In genomic region chr3:109286590-109286989, GRCm38 (mm10) we compare ENCODE assay signal across 10 mouse cellular contexts. TPM values are rescaled to one million over a fixed set of nuclear protein-coding genes. Genes with fewer than 3 reads are reported as not detected.
DNase-seq lines count a peak whose midpoint lies in the region; ATAC-seq lines count a peak whose summit lies in the region.
"Had no signal": no experiment of that assay in that cellular context is flagged by ENCODE, and none has a peak within 500 bp of the region (broad histone marks: within the 10 kb centered on the region; RNA-seq: fewer than 3 reads in every experiment).

No protein-coding gene starts in this region.

- H3K9ac ChIP-seq in heart, embryonic 14.5 days (ENCODE audit: low read length): no peak overlapping the region
- H3K9ac ChIP-seq: limb, embryonic 13.5 days had no signal

- H3K4me3 ChIP-seq in heart, embryonic 14.5 days (ENCODE audit: control insufficient read depth in 1 of 2, insufficient read depth in 1 of 2, low read depth in 1 of 2, low read length in 2 of 2): no peak overlapping the region
- H3K4me3 ChIP-seq: limb, embryonic 13.5 days had no signal

- H3K4me1 ChIP-seq in heart, embryonic 14.5 days (ENCODE audit: control insufficient read depth in 2 of 2, insufficient read depth in 2 of 2, low read length in 2 of 2): peaks cover 4 to 12% of the 10 kb centered on the region in 2 experiments
- H3K4me1 ChIP-seq: limb, embryonic 13.5 days had no signal

- peak overlapping the region; percentile 71 to 78 for H3K27ac ChIP-seq in heart, embryonic 14.5 days (replicated peaks in 1 of 2; ENCODE audit: control insufficient read depth in 1 of 2, insufficient read depth in 1 of 2, low read depth in 2 of 2, low read length in 2 of 2)
- H3K27ac ChIP-seq: limb, embryonic 13.5 days had no signal

- no peaks in the 10 kb centered on the region for H3K36me3 ChIP-seq in heart, embryonic 14.5 days (ENCODE audit: control insufficient read depth, insufficient read depth, low read length)
- H3K36me3 ChIP-seq: limb, embryonic 13.5 days had no signal

- peak; percentile 98 for ATAC-seq in heart, embryonic 14.5 days (ENCODE audit: insufficient number of reproducible peaks, insufficient read depth, low FRiP score, low read depth)
- ATAC-seq: inflammation-experienced regulatory T-cells, adult 6 months had no signal

- H3K9me3 ChIP-seq in heart, embryonic 14.5 days (ENCODE audit: control insufficient read depth, low read length): no peaks in the 10 kb centered on the region
- H3K9me3 ChIP-seq: limb, embryonic 13.5 days had no signal

- peak; percentile 37 for DNase-seq in kidney, postnatal 10 days
- DNase-seq in kidney, adult 9 months: no peak
- peak; percentile 34 for DNase-seq in adrenal gland, adult 8-10 months
- DNase-seq in lung, postnatal 4 days: peak; percentile 23 to 56
- DNase-seq in spleen, adult 18-20 months: no peak
- DNase-seq in right cerebral cortex, postnatal 4 days: no peak
- DNase-seq in thymus, postnatal 36 days: no peak

- no peaks in the 10 kb centered on the region for H3K27me3 ChIP-seq in heart, embryonic 14.5 days (ENCODE audit: control insufficient read depth, insufficient read depth, low read length)
- H3K27me3 ChIP-seq: limb, embryonic 13.5 days had no signal

- H3K4me2 ChIP-seq in heart, embryonic 14.5 days (ENCODE audit: low read length): peak overlapping the region; percentile 16; the same call in 1 of the 2 replicates
- H3K4me2 ChIP-seq: limb, embryonic 13.5 days had no signal

- 0% methylated on average over 1 of the region's 1 CpGs for WGBS in heart, embryonic 14.5 days

RNA-seq across cellular contexts. Expression of gene Vav3, which starts 53.9 kb away (rescaled TPM):
- 1 to 10 TPM; 3.3 to 5.0 (median 4.1) TPM for total RNA-seq in adrenal gland, adult 8-10 months (2022)
- polyA plus RNA-seq in heart, embryonic 14.5 days (2014; fragmentation: Nextera tagmentation; extraction: Ambion mirVana): 11.8 and 13.6 TPM in 2 replicates

Comparison
In these comparisons a context has a peak if more than half of its experiments do, and no peak if none do; other contexts are left out.
1. DNase-seq: peak in kidney, postnatal 10 days (single experiment), adrenal gland, adult 8-10 months (single experiment) and lung, postnatal 4 days (2 of 2); none in kidney, adult 9 months (single experiment), spleen, adult 18-20 months (0 of 2), right cerebral cortex, postnatal 4 days (single experiment) and thymus, postnatal 36 days (0 of 2).